Mouse (Mus musculus): ENCODE results near the gene Acot8.

- TF ChIP-seq CTCF (IDR thresholded peaks at IDR 0.05; ENCODE audit: borderline replicate concordance, insufficient read depth, low read depth, low read length) (no peak), POLR2A (IDR thresholded peaks at IDR 0.05; ENCODE audit: borderline replicate concordance, insufficient read depth, low read length) (peak; percentile 54; the same call in 1 of the 2 replicates)
These were observed 18.9 kb downstream of the Acot8 start, which contains the start of gene Snx21 for GRCm38 (mm10) chr2:164785481-164786387.

All from cerebellum, adult 2 months (tissue).